In the genomic region with DNA sequence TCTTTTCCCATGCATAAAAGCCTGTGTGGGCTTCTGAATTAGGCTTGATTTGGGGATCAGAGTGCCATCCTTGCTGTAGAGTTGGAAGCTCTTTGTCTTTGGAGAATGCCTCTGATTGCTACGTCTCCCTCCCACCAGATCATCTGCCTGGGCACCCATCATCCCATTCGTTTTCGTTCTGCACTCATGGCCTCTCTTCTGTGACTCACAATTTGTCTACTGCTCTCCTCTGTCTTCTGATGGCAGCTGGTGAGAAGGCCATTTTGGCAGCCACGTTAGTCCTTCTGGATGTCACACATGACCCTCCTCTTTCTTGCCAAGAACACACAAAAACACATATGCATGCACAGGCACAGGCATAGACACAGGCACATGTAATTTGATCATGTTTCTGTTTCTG, we compare ENCODE assay signal across 26 mouse cellular contexts. TPM values are rescaled to one million over a fixed set of nuclear protein-coding genes. Genes with fewer than 3 reads are reported as not detected.
DNase-seq lines count a peak whose midpoint lies in the region; ATAC-seq lines count a peak whose summit lies in the region.
"Had no signal": no experiment of that assay in that cellular context is flagged by ENCODE, and none has a peak within 500 bp of the region (broad histone marks: within the 10 kb centered on the region; RNA-seq: fewer than 3 reads in every experiment).

No protein-coding gene starts in this region.

- no peaks in the 10 kb centered on the region for H3K36me3 ChIP-seq in hindbrain, embryonic 15.5 days
- no peaks in the 10 kb centered on the region for H3K36me3 ChIP-seq in hindbrain, embryonic 11.5 days (ENCODE audit: control insufficient read depth, insufficient read depth, low read length)
- H3K36me3 ChIP-seq in hindbrain, embryonic 16.5 days (ENCODE audit: control insufficient read depth, insufficient read depth, low read length) = no peaks in the 10 kb centered on the region
- H3K36me3 ChIP-seq: embryonic facial prominence, embryonic 15.5 days; heart, embryonic 12.5 days; intestine, embryonic 15.5 days; limb, embryonic 13.5 days; liver, embryonic 12.5 days; neural tube, embryonic 12.5 days had no signal

- H3K27ac ChIP-seq in hindbrain, embryonic 15.5 days (replicated peaks) = no peak overlapping the region; the same call in 1 of the 2 replicates
- H3K27ac ChIP-seq in hindbrain, embryonic 11.5 days (ENCODE audit: low read depth, low read length) = no peak overlapping the region
- H3K27ac ChIP-seq in hindbrain, embryonic 16.5 days (ENCODE audit: low read depth, low read length) = no peak overlapping the region
- H3K27ac ChIP-seq: embryonic facial prominence, embryonic 15.5 days; intestine, embryonic 15.5 days; limb, embryonic 13.5 days; liver, embryonic 12.5 days; neural tube, embryonic 12.5 days had no signal

- no peaks in the 10 kb centered on the region for H3K9me3 ChIP-seq in hindbrain, embryonic 15.5 days
- no peaks in the 10 kb centered on the region for H3K9me3 ChIP-seq in hindbrain, embryonic 11.5 days (ENCODE audit: control insufficient read depth, low read length)
- H3K9me3 ChIP-seq in hindbrain, embryonic 16.5 days (ENCODE audit: control insufficient read depth, low read length) = no peaks in the 10 kb centered on the region
- H3K9me3 ChIP-seq: embryonic facial prominence, embryonic 15.5 days; heart, embryonic 12.5 days; intestine, embryonic 15.5 days; limb, embryonic 13.5 days; liver, embryonic 12.5 days; neural tube, embryonic 12.5 days had no signal

- WGBS in hindbrain, embryonic 15.5 days = 33% methylated on average over 4 of the region's 4 CpGs
- WGBS in hindbrain, embryonic 11.5 days = 67% methylated on average over 4 of the region's 4 CpGs
- 59% methylated on average over 4 of the region's 4 CpGs for WGBS in hindbrain, embryonic 16.5 days

- peaks cover 22% of the 10 kb centered on the region for H3K27me3 ChIP-seq in hindbrain, embryonic 15.5 days
- peaks cover 32% of the 10 kb centered on the region for H3K27me3 ChIP-seq in hindbrain, embryonic 11.5 days (ENCODE audit: control insufficient read depth, insufficient read depth, low read length)
- H3K27me3 ChIP-seq in hindbrain, embryonic 16.5 days (replicated peaks; ENCODE audit: control insufficient read depth, insufficient read depth, low read length) = peaks cover 4% of the 10 kb centered on the region; the same call in 1 of the 2 replicates

- H3K9ac ChIP-seq in hindbrain, embryonic 15.5 days = no peak overlapping the region
- no peak overlapping the region for H3K9ac ChIP-seq in hindbrain, embryonic 11.5 days (ENCODE audit: low read depth, low read length)
- H3K9ac ChIP-seq in hindbrain, embryonic 16.5 days (ENCODE audit: low read depth, low read length) = no peak overlapping the region
- H3K9ac ChIP-seq: embryonic facial prominence, embryonic 15.5 days; heart, embryonic 12.5 days; intestine, embryonic 15.5 days; limb, embryonic 13.5 days; liver, embryonic 12.5 days; neural tube, embryonic 12.5 days had no signal

- intact Hi-C loops in heart, postnatal 10 days (cut with DNase I) = no loop called here
- intact Hi-C loops in heart, postnatal 14 days (cut with DNase I) = no loop called here

- H3K4me3 ChIP-seq in hindbrain, embryonic 15.5 days = no peak overlapping the region
- no peak overlapping the region for H3K4me3 ChIP-seq in hindbrain, embryonic 11.5 days (ENCODE audit: low read depth, low read length)
- no peak overlapping the region for H3K4me3 ChIP-seq in hindbrain, embryonic 16.5 days (ENCODE audit: low read length)
- H3K4me3 ChIP-seq: embryonic facial prominence, embryonic 15.5 days; heart, embryonic 12.5 days; intestine, embryonic 15.5 days; limb, embryonic 13.5 days; liver, embryonic 12.5 days; neural tube, embryonic 12.5 days had no signal

- ATAC-seq in hindbrain, embryonic 15.5 days (ENCODE audit: low FRiP score, low read depth) = no peak
- ATAC-seq in hindbrain, embryonic 11.5 days (ENCODE audit: low FRiP score) = no peak
- ATAC-seq in hindbrain, embryonic 16.5 days = no peak
- ATAC-seq: CD4-positive, CD25-positive, alpha-beta regulatory T cell, adult 4 months; intestine, embryonic 15.5 days; liver, embryonic 12.5 days had no signal

- DNase-seq in cerebellum, postnatal 14 days = peak; percentile 50 to 55
- DNase-seq in cerebellum, adult 9-11 months = no peak
- DNase-seq in hindbrain, embryonic 11.5 days (ENCODE audit: low spot score) = no peak
- DNase-seq in MN1 (ENCODE audit: low spot score) = peak; percentile 5
- DNase-seq in heart, postnatal 10 days = no peak
- DNase-seq in heart, postnatal 14 days = no peak
- DNase-seq: cerebellum, adult 2 months; gastrocnemius, postnatal 10 days; kidney, adult 9 months; kidney, postnatal 14 days; layer of hippocampus, postnatal 36 days; lung, adult 18-20 months; lung, postnatal 10 days; thymus, adult 18-20 months; thymus, postnatal 36 days had no signal

- H3K4me1 ChIP-seq in hindbrain, embryonic 15.5 days (replicated peaks) = peaks cover 37% of the 10 kb centered on the region
- no peaks in the 10 kb centered on the region for H3K4me1 ChIP-seq in hindbrain, embryonic 11.5 days (replicated peaks; ENCODE audit: control insufficient read depth, insufficient read depth, low read length)
- peaks cover 10% of the 10 kb centered on the region for H3K4me1 ChIP-seq in hindbrain, embryonic 16.5 days (ENCODE audit: control insufficient read depth, insufficient read depth, low read depth, low read length)
- H3K4me1 ChIP-seq: embryonic facial prominence, embryonic 15.5 days; heart, embryonic 12.5 days; intestine, embryonic 15.5 days; limb, embryonic 13.5 days; liver, embryonic 12.5 days had no signal

- H3K4me2 ChIP-seq in hindbrain, embryonic 15.5 days = peak overlapping the region; percentile 63
- H3K4me2 ChIP-seq in hindbrain, embryonic 11.5 days (replicated peaks; ENCODE audit: low read depth, low read length) = no peak overlapping the region
- peak overlapping the region; percentile 25; the same call in 1 of the 2 replicates for H3K4me2 ChIP-seq in hindbrain, embryonic 16.5 days (ENCODE audit: low read length)
- H3K4me2 ChIP-seq: embryonic facial prominence, embryonic 15.5 days; heart, embryonic 12.5 days; intestine, embryonic 15.5 days; limb, embryonic 13.5 days; liver, embryonic 12.5 days; midbrain, embryonic 11.5 days had no signal

RNA-seq across cellular contexts. Expression of a gene that starts 4.2 kb away (rescaled TPM):
- polyA plus RNA-seq in hindbrain, embryonic 15.5 days (2015; fragmentation: Nextera tagmentation; extraction: Ambion mirVana) = 16.1 and 22.0 TPM in 2 replicates
- 7.6 and 8.6 TPM in 2 replicates for polyA plus RNA-seq in hindbrain, embryonic 11.5 days (2014; fragmentation: Nextera tagmentation; extraction: Ambion mirVana)
- polyA plus RNA-seq in hindbrain, embryonic 16.5 days (2015; fragmentation: Nextera tagmentation; extraction: Ambion mirVana) = 16.4 and 22.6 TPM in 2 replicates
- total RNA-seq in heart, postnatal 10 days (2021) = 10 to 100 TPM; 13.9 to 20.0 TPM
- 10 to 100 TPM; 22.1 to 25.0 TPM for total RNA-seq in heart, postnatal 14 days (2021)
- total RNA-seq: common myeloid progenitor, adult 5-6 weeks had no signal
- polyA plus RNA-seq: CD4-positive, CD25-positive, alpha-beta regulatory T cell, adult 4 months had no signal

Comparison
In these comparisons a context has a peak if more than half of its experiments do, and no peak if none do; other contexts are left out.
1. DNase-seq: peak in cerebellum, postnatal 14 days (2 of 2) and MN1 (single experiment); none in cerebellum, adult 9-11 months (single experiment), hindbrain, embryonic 11.5 days (single experiment), heart, postnatal 10 days (0 of 2) and heart, postnatal 14 days (0 of 2).